Mouse (Mus musculus) neural tube, embryonic 13.5 days (tissue): ENCODE data around the gene Itih5. TPM values are rescaled to one million over a fixed set of nuclear protein-coding genes. Genes with fewer than 3 reads are reported as not detected.

Experiments used
- ATAC-seq: fragments of 200-750 bp; cut with Nextera tagmentation; 2 replicates; pipeline ENCODE4 v1.8.0; 2017; ENCODE audit warnings: low read depth, mild to moderate bottlenecking, moderate TSS enrichment, moderate library complexity
- H3K27ac ChIP-seq: fragments of 300-500 bp; sonication (generic); replicated peaks from 2 replicates; pipeline ENCODE4 v1.5.1; 2015; ENCODE audit warnings: moderate library complexity, mild to moderate bottlenecking, inconsistent platforms
- H3K27me3 ChIP-seq: fragments of 300-500 bp; sonication (generic); 2 replicates; pipeline ENCODE4 v1.6.1; 2015; ENCODE audit warnings: mild to moderate bottlenecking, inconsistent platforms
- H3K36me3 ChIP-seq: fragments of 300-500 bp; sonication (generic); 2 replicates; pipeline ENCODE4 v1.6.1; 2015; ENCODE audit warnings: mild to moderate bottlenecking, inconsistent platforms
- H3K4me1 ChIP-seq: fragments of 300-500 bp; sonication (generic); replicated peaks from 2 replicates; pipeline ENCODE4 v1.6.1; 2015; ENCODE audit warnings: inconsistent platforms
- H3K4me2 ChIP-seq: fragments of 300-500 bp; sonication (generic); 2 replicates; pipeline ENCODE4 v1.6.1; 2015; ENCODE audit warnings: inconsistent platforms, mild to moderate bottlenecking, moderate library complexity
- H3K4me3 ChIP-seq: fragments of 300-500 bp; sonication (generic); 2 replicates; pipeline ENCODE4 v1.5.1; 2015; ENCODE audit warnings: mild to moderate bottlenecking, inconsistent platforms
- H3K9ac ChIP-seq: fragments of 300-500 bp; sonication (generic); 2 replicates; pipeline ENCODE4 v1.6.1; 2015; ENCODE audit warnings: moderate library complexity, mild to moderate bottlenecking, inconsistent platforms
- H3K9me3 ChIP-seq: fragments of 300-500 bp; sonication (generic); 2 replicates; pipeline ENCODE4 v1.6.1; 2016; ENCODE audit warnings: inconsistent platforms
- WGBS: fragments of 180-500 bp; shearing (Covaris S2); methylation state at CpG from one replicate; pipeline ENCODE4 v1.1.7; 2015; 5-methylcytosine and 5-hydroxymethylcytosine counted together
- polyA plus RNA-seq: library from polyadenylated mRNA; unstranded; fragments of >200 nt; fragmentation: Nextera tagmentation; extraction: Ambion mirVana; gene quantifications from 2 replicates; pipeline ENCODE4 v1.2.1, GENCODE M21; 2015

Gene Itih5
- polyA plus RNA-seq, 1 experiment from 2014 or later = 8.9 TPM

DNA sequence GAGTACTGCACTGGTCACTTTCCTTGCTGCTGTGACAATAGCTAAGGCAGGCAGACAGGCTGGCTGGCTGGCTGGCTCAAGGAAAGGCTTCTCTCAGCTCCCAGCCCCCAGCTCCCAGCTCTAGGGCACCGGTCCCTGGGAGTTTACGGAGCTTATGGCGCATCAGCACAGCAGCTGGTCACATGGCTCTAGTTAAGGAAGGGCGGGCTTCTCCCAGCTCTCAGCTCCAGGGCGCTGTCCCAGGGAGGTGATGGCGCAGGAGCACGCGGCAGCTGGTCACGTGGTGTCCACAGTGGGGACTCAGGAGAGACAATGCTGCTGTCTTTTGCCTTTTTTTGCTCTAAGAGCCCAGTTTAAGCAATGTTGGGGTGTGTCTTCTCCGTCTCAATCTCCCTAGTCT lies 147.4 kb downstream of the Itih5 start:
- Histone ChIP-seq H3K9ac (no peak overlapping the region), H3K4me3 (0 out of 2 replicates have a peak overlapping the region, but pooled peaks have one; percentile 10)
- ATAC-seq = peak; percentile 86

DNA sequence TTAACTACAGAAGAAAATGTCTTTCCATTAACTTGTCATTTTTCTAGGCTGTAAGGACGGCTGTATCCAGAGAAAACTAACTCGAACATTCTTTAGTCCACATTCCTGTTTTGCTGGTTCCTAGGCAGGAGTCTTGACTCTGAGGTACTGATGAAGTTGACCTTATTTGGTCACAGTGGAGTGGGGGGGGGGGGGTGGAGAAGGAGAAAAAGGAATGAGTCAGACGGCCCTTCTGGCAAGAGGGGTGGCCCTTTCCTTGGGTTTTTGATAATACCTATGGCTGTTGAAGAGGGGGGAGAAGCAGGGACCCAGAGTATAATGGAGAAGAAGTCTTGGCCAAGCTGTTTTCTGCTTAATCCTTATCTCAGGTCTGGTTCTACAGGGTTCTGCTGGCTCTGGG lies 148.0 kb downstream of the Itih5 start:
- H3K4me3 ChIP-seq = no peak overlapping the region
- 58% methylated on average over 3 of the region's 3 CpGs for WGBS
- H3K4me2 ChIP-seq = no peak overlapping the region
- peaks cover 4% of the 10 kb centered on the region for H3K4me1 ChIP-seq
- H3K9ac ChIP-seq = no peak overlapping the region
- no peaks in the 10 kb centered on the region for H3K9me3 ChIP-seq
- peaks cover 30% of the 10 kb centered on the region for H3K27me3 ChIP-seq
- no peaks in the 10 kb centered on the region for H3K36me3 ChIP-seq
- no peak overlapping the region for H3K27ac ChIP-seq
- ATAC-seq = no peak

More for the DNA sequence above, 147.4 kb downstream of the Itih5 start:
- Histone ChIP-seq H3K36me3 (no peaks in the 10 kb centered on the region), H3K4me2 (peak overlapping the region; percentile 40), H3K27ac (no peak overlapping the region), H3K4me1 (peaks cover 4% of the 10 kb centered on the region), H3K9me3 (no peaks in the 10 kb centered on the region), H3K27me3 (peaks cover 30% of the 10 kb centered on the region)
- WGBS = 21% methylated on average over 10 of the region's 10 CpGs

DNA sequence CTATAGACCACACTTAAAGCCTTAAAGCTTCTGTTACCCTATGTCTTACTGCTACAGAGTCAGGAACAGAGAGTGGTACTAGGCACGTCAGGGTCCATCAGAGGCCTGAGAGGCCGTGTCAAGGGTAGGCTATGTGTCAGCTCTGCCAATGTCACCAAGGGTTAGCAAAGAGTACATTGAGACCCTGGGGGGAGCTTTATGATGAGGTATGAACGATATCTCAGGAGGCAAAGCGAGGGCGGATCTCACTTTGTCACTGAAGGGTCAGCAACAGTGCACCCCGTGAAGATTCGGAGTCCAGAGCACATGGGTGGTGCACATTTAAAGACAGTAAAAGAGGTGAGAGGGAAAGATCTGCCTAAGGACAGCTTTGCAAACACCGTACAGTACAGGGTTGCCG lies 148.6 kb downstream of the Itih5 start:
- H3K4me2 ChIP-seq = no peak overlapping the region
- no peak for ATAC-seq
- H3K9me3 ChIP-seq = no peaks in the 10 kb centered on the region

DNA sequence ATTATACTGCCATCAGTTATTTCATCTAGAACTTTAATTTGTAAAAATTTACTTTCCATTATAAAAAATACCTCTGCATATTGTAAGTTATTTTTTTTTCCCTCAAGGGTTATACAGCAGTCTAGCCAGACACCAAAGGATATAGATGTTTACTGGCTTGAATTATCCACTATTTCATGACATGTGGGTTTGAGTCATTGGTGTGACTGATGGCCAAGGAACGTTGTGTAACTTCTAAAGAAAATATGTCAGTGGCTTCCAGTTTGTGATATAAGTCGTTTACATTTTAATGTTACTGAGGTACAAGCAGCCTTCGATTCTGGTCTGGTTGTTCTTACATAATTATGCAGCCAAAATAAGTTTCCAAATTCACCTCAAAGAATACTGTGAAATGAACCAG lies 151.5 kb downstream of the Itih5 start:
- Histone ChIP-seq H3K9ac (no peak overlapping the region), H3K27ac (no peak overlapping the region), H3K36me3 (no peaks in the 10 kb centered on the region), H3K27me3 (0 out of 2 replicates have a peak, but pooled peaks cover 3% of the 10 kb centered on the region), H3K4me3 (no peak overlapping the region), H3K4me1 (peaks cover 4% of the 10 kb centered on the region), H3K9me3 (no peaks in the 10 kb centered on the region), H3K4me2 (no peak overlapping the region)
- ATAC-seq = no peak
- WGBS = 85% methylated on average over 3 of the region's 3 CpGs

More for the DNA sequence above, 148.6 kb downstream of the Itih5 start:
- Histone ChIP-seq H3K36me3 (no peaks in the 10 kb centered on the region), H3K9ac (no peak overlapping the region), H3K27me3 (peaks cover 26% of the 10 kb centered on the region), H3K4me3 (no peak overlapping the region), H3K4me1 (peaks cover 4% of the 10 kb centered on the region), H3K27ac (no peak overlapping the region)
- 94% methylated on average over 9 of the region's 9 CpGs for WGBS

Other genes with a start within 250 kb of the Itih5 start
- 14.2 and 14.6 TPM in 2 replicates for gene Taf3, start 105.0 kb upstream of the Itih5 start, polyA plus RNA-seq
- 532 and 575 TPM in 2 replicates for gene Atp5c1, start 73.1 kb upstream of the Itih5 start, polyA plus RNA-seq
- 34.4 and 36.9 TPM in 2 replicates for gene Kin, start 73.0 kb upstream of the Itih5 start, polyA plus RNA-seq
- gene Itih2, start 22.2 kb upstream of the Itih5 start, polyA plus RNA-seq = 2.0 and 2.2 TPM in 2 replicates
- gene Sfmbt2, start 216.9 kb downstream of the Itih5 start, polyA plus RNA-seq = 3.1 and 3.3 TPM in 2 replicates